Mouse (Mus musculus) ovary, postnatal 10 days (tissue): ENCODE measurements around the gene Map4k4.
A peak's percentile ranks its signal among the peaks of the same experiment; 100 is the strongest.

Experiments used
- DNase-seq: peaks from one replicate; pipeline ENCODE4 v3.0.0; 2022; ENCODE audit warnings: low spot score

Gene Map4k4

GRCm38 (mm10) chr1:39936332-39936802 lies 35.7 kb downstream of the Map4k4 start:
- peak; percentile 49 for DNase-seq

- DNase-seq = no peak
Observed at GRCm38 (mm10) chr1:39936934-39937333, 36.2 kb downstream of the Map4k4 start.

- no peak for DNase-seq
Observed at GRCm38 (mm10) chr1:39937609-39938008, 36.9 kb downstream of the Map4k4 start.

- DNase-seq = no peak
Observed at GRCm38 (mm10) chr1:39939401-39939800, 38.7 kb downstream of the Map4k4 start.

- no peak for DNase-seq
Observed at GRCm38 (mm10) chr1:39940342-39940741, 39.6 kb downstream of the Map4k4 start.

- DNase-seq = no peak
Observed at GRCm38 (mm10) chr1:39941237-39942179, 40.8 kb downstream of the Map4k4 start.

GRCm38 (mm10) chr1:39942935-39943334 lies 42.2 kb downstream of the Map4k4 start:
- no peak for DNase-seq

GRCm38 (mm10) chr1:39944306-39944971 lies 43.7 kb downstream of the Map4k4 start:
- DNase-seq = no peak

- DNase-seq = no peak
Observed at GRCm38 (mm10) chr1:39944972-39945323, 44.2 kb downstream of the Map4k4 start.

GRCm38 (mm10) chr1:39946391-39946790 lies 45.7 kb downstream of the Map4k4 start:
- DNase-seq = no peak

- DNase-seq = no peak
Observed at GRCm38 (mm10) chr1:39947179-39947578, 46.5 kb downstream of the Map4k4 start.

GRCm38 (mm10) chr1:39947701-39948359 lies 47.1 kb downstream of the Map4k4 start:
- no peak for DNase-seq

- DNase-seq = no peak
Observed at GRCm38 (mm10) chr1:39949205-39949604, 48.5 kb downstream of the Map4k4 start.

GRCm38 (mm10) chr1:39949790-39950462 lies 49.2 kb downstream of the Map4k4 start:
- no peak for DNase-seq

GRCm38 (mm10) chr1:39950590-39950989 lies 49.9 kb downstream of the Map4k4 start:
- no peak for DNase-seq

- no peak for DNase-seq
Observed at GRCm38 (mm10) chr1:39954652-39955051, 53.9 kb downstream of the Map4k4 start.

GRCm38 (mm10) chr1:39956712-39957111 lies 56.0 kb downstream of the Map4k4 start:
- no peak for DNase-seq

GRCm38 (mm10) chr1:39957981-39958380 lies 57.3 kb downstream of the Map4k4 start:
- no peak for DNase-seq

GRCm38 (mm10) chr1:39960623-39961022 lies 59.9 kb downstream of the Map4k4 start:
- no peak for DNase-seq

- no peak for DNase-seq
Observed at GRCm38 (mm10) chr1:39961113-39961512, 60.4 kb downstream of the Map4k4 start.

GRCm38 (mm10) chr1:39962321-39962720 lies 61.6 kb downstream of the Map4k4 start:
- DNase-seq = no peak

GRCm38 (mm10) chr1:39962840-39963239 lies 62.1 kb downstream of the Map4k4 start:
- DNase-seq = no peak
